Mouse (Mus musculus): ENCODE data around the gene Ap4b1.

Ap4b1 gene

GRCm38 (mm10) chr3:103852565-103853299 lies 43.4 kb downstream of the Ap4b1 start:
- in situ Hi-C loops (cut with MboI, MseI): loop anchor here (5.0 kb wide), 1 partner anchor 40 kb away; no protein-coding TSS in a partner anchor

GRCm38 (mm10) chr3:103853804-103854203 lies 44.5 kb downstream of the Ap4b1 start:
- in situ Hi-C loops (cut with MboI, MseI): loop anchor here (5.0 kb wide), 1 partner anchor 38 kb away; no protein-coding TSS in a partner anchor

- in situ Hi-C loops (cut with MboI, MseI): no loop called here
Observed at GRCm38 (mm10) chr3:103857036-103857805, 47.9 kb downstream of the Ap4b1 start.

GRCm38 (mm10) chr3:103857977-103858563 lies 48.8 kb downstream of the Ap4b1 start:
- in situ Hi-C loops (cut with MboI, MseI): no loop called here

- in situ Hi-C loops (cut with MboI, MseI): no loop called here
Observed at GRCm38 (mm10) chr3:103858881-103859801, 49.8 kb downstream of the Ap4b1 start, which contains the start of gene Ptpn22. TSS of gene Ptpn22 (plus strand) at chr3:103859795.

- in situ Hi-C loops (cut with MboI, MseI): no loop called here
Observed at GRCm38 (mm10) chr3:103859851-103860391, 50.6 kb downstream of the Ap4b1 start.

- in situ Hi-C loops (cut with MboI, MseI): no loop called here
Observed at GRCm38 (mm10) chr3:103862721-103863220, 53.5 kb downstream of the Ap4b1 start.

DNA sequence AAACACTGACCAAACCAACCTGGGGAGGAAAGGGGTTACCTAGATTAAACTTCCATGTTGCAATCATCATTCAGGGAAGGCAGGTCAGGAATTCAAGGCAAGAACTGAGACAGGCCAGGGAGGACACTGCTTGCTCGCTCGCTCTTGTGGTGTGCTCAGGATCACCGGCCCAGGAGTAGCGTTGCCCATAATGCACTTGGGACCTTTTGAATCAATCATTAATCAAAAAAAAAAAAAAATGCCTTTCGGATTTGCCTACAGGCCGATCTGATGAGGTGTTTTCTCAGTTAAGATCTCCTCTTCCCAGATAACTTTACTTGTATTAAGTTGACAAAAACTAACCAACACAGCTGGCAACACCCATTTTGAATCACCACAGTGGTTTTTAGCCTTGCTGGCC lies 54.9 kb downstream of the Ap4b1 start:
- in situ Hi-C loops (cut with MboI, MseI): no loop called here

GRCm38 (mm10) chr3:103867424-103867971 lies 58.2 kb downstream of the Ap4b1 start:
- in situ Hi-C loops (cut with MboI, MseI): no loop called here

DNA sequence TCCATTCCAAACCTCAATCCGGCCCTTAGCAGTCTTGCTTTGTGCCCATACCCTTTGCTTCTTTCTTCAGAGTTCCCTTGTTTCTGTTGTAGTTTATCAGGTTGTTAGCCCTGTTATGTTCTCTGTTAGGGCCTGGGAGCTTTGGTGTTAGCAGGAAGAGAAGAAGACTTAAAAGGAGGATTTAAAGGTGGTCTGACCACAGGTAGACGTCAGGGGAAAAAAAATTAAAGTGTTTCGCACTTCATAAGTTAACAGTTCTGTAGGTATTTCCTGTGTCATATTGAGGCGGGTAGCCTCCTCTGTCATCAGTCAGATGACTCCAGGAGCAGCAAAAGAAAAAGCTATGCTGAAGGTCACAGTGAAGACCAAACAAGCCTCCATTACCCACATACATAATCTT lies 58.7 kb downstream of the Ap4b1 start:
- in situ Hi-C loops (cut with MboI, MseI): no loop called here

All from T-helper 1 cell (primary cell).